Mouse (Mus musculus): ENCODE data around the gene Tor3a. TPM values are rescaled to one million over a fixed set of nuclear protein-coding genes. Genes with fewer than 3 reads are reported as not detected.

Gene Tor3a
- polyA plus RNA-seq, 1 experiment from 2014 or later: 6.5 TPM

- H3K4me3 ChIP-seq (ENCODE audit: low read depth, low read length): no peak overlapping the region
- 37% methylated on average over 12 of the region's 12 CpGs for WGBS
- peaks cover 22% of the 10 kb centered on the region for H3K36me3 ChIP-seq (ENCODE audit: control insufficient read depth, insufficient read depth, low read length)
- H3K4me1 ChIP-seq (ENCODE audit: control insufficient read depth, insufficient read depth, low read length): peaks cover 5% of the 10 kb centered on the region; the same call in 1 of the 2 replicates
- DNase-seq (ENCODE audit: low spot score): peak; percentile 68
- H3K9ac ChIP-seq (ENCODE audit: low read length): no peak overlapping the region
- H3K9me3 ChIP-seq (replicated peaks; ENCODE audit: control insufficient read depth, low read length): no peaks in the 10 kb centered on the region
- no peak overlapping the region for H3K27ac ChIP-seq (ENCODE audit: low read depth, low read length)
- no peaks in the 10 kb centered on the region for H3K27me3 ChIP-seq (replicated peaks; ENCODE audit: control insufficient read depth, insufficient read depth, low read length)
- no peak overlapping the region for H3K4me2 ChIP-seq (ENCODE audit: low read length)
- ATAC-seq: no peak
Observed at GRCm38 (mm10) chr1:156676171-156676570, 2.0 kb upstream of the Tor3a start.

GRCm38 (mm10) chr1:156673476-156674194 lies 521 bp downstream of the Tor3a start:
- peak overlapping the region; percentile 49 for H3K4me3 ChIP-seq (ENCODE audit: low read depth, low read length)
- H3K27me3 ChIP-seq (replicated peaks; ENCODE audit: control insufficient read depth, insufficient read depth, low read length): no peaks in the 10 kb centered on the region
- H3K4me1 ChIP-seq (ENCODE audit: control insufficient read depth, insufficient read depth, low read length): peaks cover 5% of the 10 kb centered on the region; the same call in 1 of the 2 replicates
- 2% methylated on average over 29 of the region's 29 CpGs for WGBS
- H3K36me3 ChIP-seq (ENCODE audit: control insufficient read depth, insufficient read depth, low read length): no peaks in the 10 kb centered on the region
- ATAC-seq (peak; percentile 52), DNase-seq (ENCODE audit: low spot score) (peak; percentile 10)
- peak overlapping the region; percentile 64 for H3K9ac ChIP-seq (ENCODE audit: low read length)
- H3K4me2 ChIP-seq (ENCODE audit: low read length): peak overlapping the region; percentile 98
- no peaks in the 10 kb centered on the region for H3K9me3 ChIP-seq (replicated peaks; ENCODE audit: control insufficient read depth, low read length)
- H3K27ac ChIP-seq (ENCODE audit: low read depth, low read length): no peak overlapping the region

GRCm38 (mm10) chr1:156672720-156673475 lies 1.3 kb downstream of the Tor3a start:
- no peaks in the 10 kb centered on the region for H3K36me3 ChIP-seq (ENCODE audit: control insufficient read depth, insufficient read depth, low read length)
- WGBS: 6% methylated on average over 14 of the region's 14 CpGs
- ATAC-seq (peak; percentile 8; the same call in 1 of the 2 replicates), DNase-seq (ENCODE audit: low spot score) (peak; percentile 9)
- peak overlapping the region; percentile 98 for H3K4me2 ChIP-seq (ENCODE audit: low read length)
- H3K9me3 ChIP-seq (replicated peaks; ENCODE audit: control insufficient read depth, low read length): no peaks in the 10 kb centered on the region
- no peak overlapping the region for H3K27ac ChIP-seq (ENCODE audit: low read depth, low read length)
- H3K4me1 ChIP-seq (ENCODE audit: control insufficient read depth, insufficient read depth, low read length): peaks cover 5% of the 10 kb centered on the region; the same call in 1 of the 2 replicates
- peak overlapping the region; percentile 49 for H3K4me3 ChIP-seq (ENCODE audit: low read depth, low read length)
- H3K27me3 ChIP-seq (replicated peaks; ENCODE audit: control insufficient read depth, insufficient read depth, low read length): no peaks in the 10 kb centered on the region
- peak overlapping the region; percentile 64 for H3K9ac ChIP-seq (ENCODE audit: low read length)

GRCm38 (mm10) chr1:156671921-156672320 lies 2.2 kb downstream of the Tor3a start:
- 92% methylated on average over 3 of the region's 3 CpGs for WGBS
- no peaks in the 10 kb centered on the region for H3K27me3 ChIP-seq (replicated peaks; ENCODE audit: control insufficient read depth, insufficient read depth, low read length)
- no peak overlapping the region for H3K4me3 ChIP-seq (ENCODE audit: low read depth, low read length)
- H3K9ac ChIP-seq (ENCODE audit: low read length): no peak overlapping the region
- ATAC-seq: no peak
- H3K4me1 ChIP-seq (ENCODE audit: control insufficient read depth, insufficient read depth, low read length): peaks cover 5% of the 10 kb centered on the region; the same call in 1 of the 2 replicates
- H3K9me3 ChIP-seq (replicated peaks; ENCODE audit: control insufficient read depth, low read length): no peaks in the 10 kb centered on the region
- no peaks in the 10 kb centered on the region for H3K36me3 ChIP-seq (ENCODE audit: control insufficient read depth, insufficient read depth, low read length)
- DNase-seq (ENCODE audit: low spot score): no peak
- no peak overlapping the region for H3K27ac ChIP-seq (ENCODE audit: low read depth, low read length)
- H3K4me2 ChIP-seq (ENCODE audit: low read length): no peak overlapping the region

GRCm38 (mm10) chr1:156669208-156669983 lies 4.8 kb downstream of the Tor3a start:
- no peak overlapping the region for H3K4me3 ChIP-seq (ENCODE audit: low read depth, low read length)
- no peak overlapping the region for H3K9ac ChIP-seq (ENCODE audit: low read length)
- H3K9me3 ChIP-seq (replicated peaks; ENCODE audit: control insufficient read depth, low read length): no peaks in the 10 kb centered on the region
- H3K4me2 ChIP-seq (ENCODE audit: low read length): no peak overlapping the region
- H3K27ac ChIP-seq (ENCODE audit: low read depth, low read length): no peak overlapping the region
- H3K27me3 ChIP-seq (replicated peaks; ENCODE audit: control insufficient read depth, insufficient read depth, low read length): no peaks in the 10 kb centered on the region
- DNase-seq (ENCODE audit: low spot score) (no peak), ATAC-seq (no peak)
- H3K4me1 ChIP-seq (ENCODE audit: control insufficient read depth, insufficient read depth, low read length): peaks cover 5% of the 10 kb centered on the region; the same call in 1 of the 2 replicates
- H3K36me3 ChIP-seq (ENCODE audit: control insufficient read depth, insufficient read depth, low read length): no peaks in the 10 kb centered on the region
- WGBS: 40% methylated on average over 11 of the region's 11 CpGs

- WGBS: 49% methylated on average over 5 of the region's 5 CpGs
- no peak overlapping the region for H3K4me3 ChIP-seq (ENCODE audit: low read depth, low read length)
- H3K9me3 ChIP-seq (replicated peaks; ENCODE audit: control insufficient read depth, low read length): no peaks in the 10 kb centered on the region
- H3K4me1 ChIP-seq (ENCODE audit: control insufficient read depth, insufficient read depth, low read length): peaks cover 5% of the 10 kb centered on the region; the same call in 1 of the 2 replicates
- no peak overlapping the region for H3K27ac ChIP-seq (ENCODE audit: low read depth, low read length)
- H3K4me2 ChIP-seq (ENCODE audit: low read length): no peak overlapping the region
- no peaks in the 10 kb centered on the region for H3K36me3 ChIP-seq (ENCODE audit: control insufficient read depth, insufficient read depth, low read length)
- ATAC-seq (no peak), DNase-seq (ENCODE audit: low spot score) (no peak)
- H3K27me3 ChIP-seq (replicated peaks; ENCODE audit: control insufficient read depth, insufficient read depth, low read length): no peaks in the 10 kb centered on the region
- H3K9ac ChIP-seq (ENCODE audit: low read length): no peak overlapping the region
Observed at GRCm38 (mm10) chr1:156668602-156669001, 5.6 kb downstream of the Tor3a start.

- DNase-seq (ENCODE audit: low spot score) (no peak), ATAC-seq (0 out of 2 replicates have a peak, but pooled peaks have one; percentile 12)
- 92% methylated on average over 23 of the region's 23 CpGs for WGBS
- Histone ChIP-seq H3K36me3 (ENCODE audit: control insufficient read depth, insufficient read depth, low read length) (no peaks in the 10 kb centered on the region), H3K27ac (ENCODE audit: low read depth, low read length) (no peak overlapping the region), H3K27me3 (replicated peaks; ENCODE audit: control insufficient read depth, insufficient read depth, low read length) (no peaks in the 10 kb centered on the region), H3K4me2 (ENCODE audit: low read length) (no peak overlapping the region), H3K9me3 (replicated peaks; ENCODE audit: control insufficient read depth, low read length) (no peaks in the 10 kb centered on the region), H3K9ac (ENCODE audit: low read length) (no peak overlapping the region), H3K4me3 (ENCODE audit: low read depth, low read length) (no peak overlapping the region), H3K4me1 (ENCODE audit: control insufficient read depth, insufficient read depth, low read length) (no peaks in the 10 kb centered on the region)
Observed at GRCm38 (mm10) chr1:156667141-156667926, 6.8 kb downstream of the Tor3a start.

- DNase-seq (ENCODE audit: low spot score): no peak
- H3K36me3 ChIP-seq (ENCODE audit: control insufficient read depth, insufficient read depth, low read length): no peaks in the 10 kb centered on the region
- no peak overlapping the region for H3K27ac ChIP-seq (ENCODE audit: low read depth, low read length)
- no peaks in the 10 kb centered on the region for H3K4me1 ChIP-seq (ENCODE audit: control insufficient read depth, insufficient read depth, low read length)
- H3K4me3 ChIP-seq (ENCODE audit: low read depth, low read length): no peak overlapping the region
- H3K9ac ChIP-seq (ENCODE audit: low read length): no peak overlapping the region
- no peak for ATAC-seq
- no peak overlapping the region for H3K4me2 ChIP-seq (ENCODE audit: low read length)
- WGBS: 90% methylated on average over 8 of the region's 8 CpGs
- H3K9me3 ChIP-seq (replicated peaks; ENCODE audit: control insufficient read depth, low read length): no peaks in the 10 kb centered on the region
- no peaks in the 10 kb centered on the region for H3K27me3 ChIP-seq (replicated peaks; ENCODE audit: control insufficient read depth, insufficient read depth, low read length)
Observed at GRCm38 (mm10) chr1:156665777-156666176, 8.4 kb downstream of the Tor3a start.
